Mouse (Mus musculus): ENCODE data around the gene Zmym6.

Gene Zmym6

GRCm38 (mm10) chr4:127125834-127126463 lies 48.8 kb downstream of the Zmym6 start:
- peak; percentile 89 to 93 for DNase-seq

GRCm38 (mm10) chr4:127134687-127135086 lies 57.5 kb downstream of the Zmym6 start:
- no peak for DNase-seq

GRCm38 (mm10) chr4:127137591-127137990 lies 60.4 kb downstream of the Zmym6 start:
- no peak for DNase-seq

DNA sequence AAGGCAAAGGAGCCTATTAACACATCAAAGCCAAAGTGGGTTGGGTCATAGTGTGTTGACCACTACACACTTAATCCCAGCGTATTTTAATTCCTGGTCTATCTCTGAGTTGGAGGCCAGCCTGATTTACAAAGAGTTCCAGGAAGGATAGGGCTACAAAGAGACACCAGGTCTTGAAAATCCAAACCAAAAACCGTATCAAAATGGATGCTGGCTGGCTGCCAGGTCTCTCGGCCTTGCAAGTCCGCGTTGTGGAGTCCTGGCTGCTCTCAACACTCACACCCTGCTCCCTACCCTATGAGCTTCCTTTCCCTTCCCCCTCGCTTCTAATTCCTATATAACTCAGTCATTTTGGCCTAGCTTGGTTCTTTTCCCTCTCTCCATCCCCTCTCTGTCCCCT lies 61.3 kb downstream of the Zmym6 start:
- no peak for DNase-seq

- DNase-seq, result no peak
Observed at GRCm38 (mm10) chr4:127150031-127150430, 72.8 kb downstream of the Zmym6 start.

- no peak for DNase-seq
Observed at GRCm38 (mm10) chr4:127153345-127153744, 76.2 kb downstream of the Zmym6 start.

DNA sequence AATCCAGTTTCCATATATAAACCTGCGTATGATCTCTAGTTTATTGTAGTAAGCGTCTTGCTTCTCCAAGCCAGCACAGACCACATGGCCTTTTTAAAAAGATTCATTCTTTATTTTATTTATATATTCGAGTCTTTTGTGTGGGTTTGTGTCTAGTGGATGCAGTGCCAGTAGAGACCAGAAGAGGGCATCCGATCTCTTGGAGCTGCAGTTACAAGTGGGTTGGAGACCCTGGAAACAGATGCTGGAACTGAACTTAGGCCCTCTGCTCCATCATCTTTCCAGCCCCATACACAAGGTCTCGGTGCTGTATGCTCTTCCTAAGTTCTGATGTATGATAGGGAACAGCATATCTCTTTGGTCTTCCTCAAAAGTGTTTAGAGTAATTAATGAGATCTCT lies 78.6 kb downstream of the Zmym6 start:
- no peak for DNase-seq

DNA sequence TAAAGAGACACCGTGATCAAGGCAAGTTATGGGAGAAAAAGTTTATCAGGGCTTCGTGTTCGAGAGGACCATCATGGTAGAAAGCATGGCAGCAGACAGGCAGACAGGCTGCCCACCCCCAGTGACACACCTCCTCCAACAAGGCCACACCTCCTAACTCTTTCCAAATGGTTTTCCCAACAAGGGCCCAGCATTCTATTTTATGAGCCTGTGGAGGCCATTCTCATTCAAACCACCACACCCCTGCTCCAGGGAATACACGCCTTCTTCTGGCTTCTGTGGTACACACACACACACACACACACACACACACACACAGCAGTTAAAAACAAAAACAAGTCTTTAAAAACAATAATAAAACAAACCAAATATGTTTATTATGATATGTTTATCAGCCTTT lies 80.6 kb downstream of the Zmym6 start:
- no peak for DNase-seq

DNA sequence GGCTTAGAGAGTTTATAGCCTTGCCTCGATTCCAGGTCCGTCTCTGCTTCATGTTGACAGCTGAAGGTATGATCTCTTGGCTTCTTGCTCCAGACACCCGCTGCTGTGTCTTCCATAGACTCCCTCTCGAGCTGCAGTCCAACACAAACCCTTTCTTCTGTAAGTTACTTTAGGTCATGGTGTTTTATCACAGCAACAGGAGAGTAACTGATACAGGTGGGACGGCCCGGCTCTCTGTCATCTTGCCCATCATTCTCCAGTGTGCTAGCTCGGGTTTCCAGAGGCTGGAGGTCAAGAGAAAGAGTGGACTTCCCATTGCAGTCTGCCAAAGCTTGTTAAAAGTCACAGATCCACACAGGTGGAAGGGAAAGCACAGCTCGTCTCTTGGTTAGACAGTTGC lies 86.7 kb downstream of the Zmym6 start:
- no peak for DNase-seq

GRCm38 (mm10) chr4:127167096-127167495 lies 89.9 kb downstream of the Zmym6 start:
- DNase-seq, result no peak

GRCm38 (mm10) chr4:127167731-127168130 lies 90.5 kb downstream of the Zmym6 start:
- no peak for DNase-seq

DNA sequence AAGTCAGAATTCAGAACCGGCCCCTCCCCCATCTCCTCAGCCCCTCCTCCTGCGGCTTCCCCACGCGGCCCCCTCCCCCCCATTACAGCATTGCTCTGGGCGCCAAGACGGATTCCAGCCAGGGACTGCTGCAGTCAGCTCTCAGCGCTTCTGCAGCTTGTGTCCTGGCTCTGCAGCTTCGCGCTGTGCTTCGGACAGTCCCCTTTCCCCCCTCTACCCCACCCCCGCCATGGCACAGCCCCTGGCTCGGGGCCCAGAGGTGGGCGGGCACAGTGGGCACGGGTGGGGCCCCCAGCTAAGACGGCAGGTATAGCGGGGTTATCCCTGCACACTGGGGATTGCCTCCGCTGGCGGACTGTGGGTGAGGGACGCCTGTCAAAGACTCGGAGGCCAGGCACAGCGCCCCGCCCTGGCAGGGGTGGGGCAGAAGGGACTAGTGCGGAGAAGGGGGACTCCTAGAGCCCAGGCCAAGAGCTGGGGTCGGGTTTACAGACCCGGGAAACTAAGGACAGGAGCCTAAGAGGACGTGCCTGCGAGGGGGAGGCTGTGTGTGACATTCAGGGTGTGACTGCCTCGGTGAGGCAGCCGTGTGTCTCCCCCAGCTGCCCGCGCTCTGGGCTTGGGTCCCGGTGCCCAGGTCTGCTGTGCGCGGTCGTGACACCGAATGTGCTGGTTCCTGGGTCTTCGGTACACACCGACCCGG lies 91.2 kb downstream of the Zmym6 start:
- peak; percentile 36 for DNase-seq

DNA sequence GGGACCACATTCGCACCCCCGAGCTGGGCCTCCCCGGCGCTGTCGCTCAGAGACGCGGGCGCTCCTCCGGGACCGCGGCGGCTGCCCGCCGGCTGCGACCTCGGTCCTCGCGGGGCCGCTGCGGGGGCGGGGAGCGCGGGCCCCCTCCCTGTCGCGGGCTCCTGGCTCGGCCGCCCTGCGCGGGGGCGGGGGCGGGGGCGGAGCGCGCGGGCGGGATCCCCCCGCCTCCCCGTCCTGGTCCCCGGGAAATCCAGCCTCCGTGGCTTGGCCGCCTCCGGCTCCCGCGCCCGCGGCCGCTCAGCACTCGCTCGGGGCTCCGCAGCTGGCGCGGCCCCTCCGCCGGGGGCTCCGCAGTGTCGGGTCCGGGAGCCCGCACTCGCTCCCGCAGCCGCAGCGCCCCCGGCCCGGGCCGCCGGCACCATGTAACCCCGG lies 91.7 kb downstream of the Zmym6 start, which contains the start of gene Dlgap3:
Gene Dlgap3, plus strand, starts transcription at position 291 of the 432 bp plus-strand sequence.
- peak; percentile 23 to 55 for DNase-seq

DNA sequence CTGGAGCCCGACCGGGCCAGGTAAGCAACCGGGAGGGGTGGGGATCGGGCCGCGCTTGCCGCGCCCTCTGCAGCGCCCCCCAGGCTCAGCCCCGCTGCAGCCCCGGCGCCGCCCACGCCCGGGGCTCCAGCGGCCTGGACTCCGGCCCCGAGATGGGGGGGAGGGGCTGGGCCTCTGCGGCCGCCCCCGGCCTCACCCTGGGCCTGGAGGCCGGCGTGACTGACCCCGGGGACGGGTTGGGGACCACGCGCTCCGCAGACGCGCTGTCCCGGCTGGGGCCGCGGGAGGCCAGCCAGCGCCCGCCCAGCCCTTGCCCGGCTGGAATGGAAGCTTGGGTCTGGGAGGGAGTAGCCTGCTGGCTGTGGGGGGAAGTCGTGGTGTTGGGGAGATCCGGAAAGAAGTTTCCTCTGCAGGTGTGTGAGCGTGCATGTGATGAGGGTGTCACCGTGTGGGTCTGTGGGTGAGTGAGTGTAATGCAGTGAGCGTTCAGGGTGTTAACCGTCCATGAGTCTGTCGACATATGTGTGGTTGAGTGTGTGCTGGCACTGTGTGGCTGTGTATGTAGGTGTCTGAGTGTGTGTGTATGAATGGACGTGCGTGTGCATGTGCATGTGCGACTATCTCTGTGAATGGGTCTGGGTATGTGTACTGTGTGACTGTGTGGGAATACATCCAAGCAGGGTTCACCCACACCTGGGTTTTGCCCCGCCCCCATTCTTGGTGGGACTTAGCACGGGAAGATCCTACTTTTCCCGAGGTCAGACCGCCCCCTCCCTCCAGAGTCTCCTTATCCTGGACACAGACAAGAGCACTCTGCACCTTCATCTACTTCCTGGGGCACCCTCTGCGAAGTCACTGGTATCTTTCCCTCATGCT lies 92.4 kb downstream of the Zmym6 start:
- no peak for DNase-seq

DNA sequence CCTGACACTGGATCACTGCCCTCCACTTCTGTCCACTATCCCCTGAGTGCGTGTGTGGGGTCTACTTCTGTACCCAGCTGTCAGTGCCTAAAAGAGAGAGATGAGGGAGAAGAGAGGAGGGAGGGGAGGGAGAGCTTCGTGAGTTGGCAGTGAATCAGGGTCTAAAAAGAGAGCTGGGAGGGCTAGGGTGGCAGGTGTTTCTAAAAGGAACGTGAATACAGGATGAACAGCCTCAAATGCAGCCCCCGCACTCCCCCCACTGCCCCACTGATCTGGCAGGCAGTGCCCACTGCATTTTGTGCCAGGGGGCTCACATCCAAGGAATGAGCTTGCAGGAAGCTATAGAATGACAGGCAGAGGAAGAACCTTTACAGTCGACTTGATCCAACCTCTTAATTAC lies 93.7 kb downstream of the Zmym6 start:
- no peak for DNase-seq

GRCm38 (mm10) chr4:127171341-127171905 lies 94.2 kb downstream of the Zmym6 start:
- DNase-seq, result no peak

DNA sequence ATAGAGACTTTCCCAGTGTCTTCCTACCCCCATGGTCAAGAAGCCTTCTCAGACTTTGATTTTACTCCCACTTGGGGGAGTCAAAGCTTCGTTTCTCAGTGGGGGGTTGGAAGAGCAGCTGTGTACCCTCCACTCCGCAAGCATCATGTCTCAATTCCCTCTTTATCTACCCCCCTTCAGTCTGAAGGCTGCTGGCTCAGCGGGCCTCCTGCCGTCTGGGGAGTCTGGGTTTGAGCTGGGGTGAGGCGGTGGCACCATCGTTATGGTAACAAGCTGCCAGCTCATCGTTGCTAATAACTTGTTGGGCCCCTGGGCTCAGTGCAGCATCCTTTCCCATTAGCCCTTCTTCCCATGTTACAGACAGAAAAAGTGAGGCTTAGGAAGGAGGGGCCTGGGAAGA lies 94.9 kb downstream of the Zmym6 start:
- DNase-seq, result no peak

DNA sequence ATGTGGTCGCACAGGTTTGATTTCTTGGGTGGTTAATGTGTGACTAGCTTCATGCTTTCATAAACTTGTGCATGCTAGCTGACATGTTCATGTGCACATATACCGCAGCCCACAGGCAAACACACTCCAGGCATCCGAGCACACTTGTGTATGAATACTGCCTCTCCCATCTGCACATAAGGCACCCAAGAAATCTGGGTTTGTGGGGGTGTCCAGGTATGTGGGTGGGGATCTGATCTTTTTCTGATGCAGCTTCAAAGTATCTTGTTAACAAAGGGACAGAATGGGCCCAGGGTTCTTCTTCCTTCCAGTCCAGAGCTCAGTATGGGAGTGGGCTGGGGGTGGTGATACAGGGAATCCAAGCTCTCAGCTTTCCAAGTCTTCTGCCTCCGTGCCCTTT lies 95.4 kb downstream of the Zmym6 start:
- DNase-seq, result no peak

DNA sequence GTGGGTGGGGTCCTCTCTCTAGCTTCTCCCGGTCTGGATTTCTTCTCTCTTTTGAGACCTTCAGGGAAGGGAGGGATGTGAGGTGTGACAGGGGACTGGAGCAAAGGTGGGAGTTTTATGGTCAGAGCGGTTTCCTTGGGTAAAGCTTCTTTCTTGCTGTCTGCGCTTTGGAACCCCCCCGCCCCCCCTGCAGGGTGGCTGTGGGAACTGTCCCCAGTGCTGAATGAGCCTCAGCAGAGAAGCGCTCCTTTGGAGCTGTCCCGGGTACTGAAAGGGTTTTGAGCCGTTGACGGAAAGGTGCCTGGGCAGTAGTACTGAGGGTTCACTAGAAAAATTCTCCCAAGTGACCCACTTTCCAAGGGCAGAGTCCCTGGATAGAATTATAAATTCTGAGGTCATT lies 96.3 kb downstream of the Zmym6 start:
- DNase-seq, result peak; percentile 61 to 77

Data from lung, postnatal 4 days (tissue).